Mouse (Mus musculus): ENCODE results near the gene Nup62.
A peak's percentile ranks its signal among the peaks of the same experiment; 100 is the strongest.

GRCm38 (mm10) chr7:44869697-44870528 is 54.0 kb downstream of the Nup62 start, which contains the start of gene Ptov1:
- no peak for TF ChIP-seq CTCF (IDR thresholded peaks at IDR 0.05; ENCODE audit: extremely low read depth, insufficient read depth, low read length)
- TF ChIP-seq POLR2A (IDR thresholded peaks at IDR 0.05; ENCODE audit: extremely low read depth, insufficient read depth, low read length): peak; percentile 82

All from cortical plate, adult 2 months (tissue).